Mouse (Mus musculus) 3134 (cell line): Measurements from ENCODE around the gene Rpp25l.

Experiments
- DNase-seq: peaks from one replicate; pipeline ENCODE4 v3.0.0-alpha.2; 2011; ENCODE audit warnings: low spot score; ENCODE audit not compliant: insufficient read length; ENCODE audit errors: extremely low read depth

Rpp25l gene

DNA sequence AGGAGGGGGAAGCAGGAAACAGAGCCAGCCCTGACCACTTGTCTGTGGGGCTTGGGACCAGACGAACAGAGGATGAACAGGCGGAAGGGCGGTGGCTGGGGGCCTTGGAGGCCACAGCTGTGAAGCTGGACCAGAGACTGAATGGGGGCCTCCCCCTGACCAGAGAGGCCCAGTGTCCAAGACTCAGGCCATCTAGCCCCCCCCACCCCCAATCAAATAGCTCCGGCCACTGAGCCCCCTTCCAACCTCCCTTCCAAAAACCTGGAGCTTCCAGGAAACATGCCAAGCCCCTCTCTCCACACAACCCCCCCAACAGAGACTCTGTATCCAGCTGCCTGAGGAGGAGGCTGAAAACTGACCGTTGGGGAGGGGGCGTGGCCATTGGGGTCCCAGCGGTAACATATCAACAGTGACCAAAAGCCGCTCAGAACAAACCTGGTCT, 40.8 kb downstream of the Rpp25l start:
- DNase-seq: no peak

DNA sequence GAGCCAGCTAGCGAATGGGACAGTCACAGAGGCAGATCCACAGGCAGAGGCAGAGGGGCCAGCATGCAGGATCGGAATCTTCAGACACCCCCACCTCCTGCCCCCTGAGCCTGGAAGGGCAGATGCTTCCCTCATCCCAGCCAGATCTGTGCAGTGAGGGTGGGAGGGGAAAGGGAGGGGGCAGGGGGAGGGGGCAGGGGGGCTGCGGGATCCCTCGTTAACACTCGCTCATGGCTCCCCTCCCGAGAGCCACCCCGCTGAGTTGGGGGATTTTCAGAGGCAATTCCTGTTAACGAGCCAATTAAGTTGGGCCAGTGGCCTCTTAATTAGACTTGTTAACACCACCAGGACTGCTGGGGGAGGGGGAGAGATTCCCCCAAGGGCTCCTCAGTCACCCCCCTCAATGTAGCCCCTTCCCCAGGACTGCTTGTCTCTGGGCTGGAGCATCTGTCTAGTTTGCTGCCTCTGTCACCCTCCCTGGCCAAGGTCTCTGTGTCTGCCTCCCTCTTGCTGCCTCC, 41.3 kb downstream of the Rpp25l start:
- DNase-seq: no peak

DNA sequence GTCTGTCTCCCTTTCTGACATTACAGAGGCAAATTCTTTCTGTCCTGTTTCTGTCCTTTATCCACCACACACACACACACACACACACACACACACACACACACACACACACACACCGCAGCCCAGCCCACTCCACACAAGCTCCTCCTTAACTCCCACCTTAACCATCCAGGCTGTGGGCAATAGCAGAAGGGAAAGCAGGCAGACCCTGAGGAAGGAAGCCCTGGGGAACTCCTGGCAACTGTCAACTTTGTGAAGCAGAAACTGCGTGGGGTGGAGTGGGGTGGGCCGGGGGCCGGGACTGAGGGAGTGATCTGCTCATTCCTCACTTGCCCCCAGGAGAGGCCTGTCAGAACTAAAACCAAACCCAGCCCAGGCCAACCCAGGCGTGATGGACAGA, 41.8 kb downstream of the Rpp25l start:
- DNase-seq: no peak

DNA sequence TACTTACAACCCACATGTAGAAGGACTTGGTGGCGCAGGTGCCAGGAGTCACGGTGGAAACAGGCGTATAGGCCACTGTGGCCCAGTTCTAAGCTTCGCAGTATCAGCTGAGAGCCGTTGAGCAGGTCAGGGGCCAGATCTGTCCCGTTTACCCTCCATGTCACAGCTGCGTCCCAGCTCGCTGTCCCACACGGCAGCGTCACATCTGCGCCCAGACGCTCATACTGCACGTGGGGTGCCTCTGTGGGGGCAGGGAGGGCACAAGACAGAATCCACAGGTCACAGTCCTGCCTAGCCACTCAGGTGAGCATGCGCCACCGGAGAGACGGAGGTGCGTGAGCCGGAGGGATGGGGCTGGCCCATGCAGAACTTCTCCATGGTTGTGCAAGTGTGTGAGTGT, 42.5 kb downstream of the Rpp25l start:
- DNase-seq: no peak

GRCm38 (mm10) chr4:41666646-41667045, 46.7 kb downstream of the Rpp25l start:
- DNase-seq: no peak

DNA sequence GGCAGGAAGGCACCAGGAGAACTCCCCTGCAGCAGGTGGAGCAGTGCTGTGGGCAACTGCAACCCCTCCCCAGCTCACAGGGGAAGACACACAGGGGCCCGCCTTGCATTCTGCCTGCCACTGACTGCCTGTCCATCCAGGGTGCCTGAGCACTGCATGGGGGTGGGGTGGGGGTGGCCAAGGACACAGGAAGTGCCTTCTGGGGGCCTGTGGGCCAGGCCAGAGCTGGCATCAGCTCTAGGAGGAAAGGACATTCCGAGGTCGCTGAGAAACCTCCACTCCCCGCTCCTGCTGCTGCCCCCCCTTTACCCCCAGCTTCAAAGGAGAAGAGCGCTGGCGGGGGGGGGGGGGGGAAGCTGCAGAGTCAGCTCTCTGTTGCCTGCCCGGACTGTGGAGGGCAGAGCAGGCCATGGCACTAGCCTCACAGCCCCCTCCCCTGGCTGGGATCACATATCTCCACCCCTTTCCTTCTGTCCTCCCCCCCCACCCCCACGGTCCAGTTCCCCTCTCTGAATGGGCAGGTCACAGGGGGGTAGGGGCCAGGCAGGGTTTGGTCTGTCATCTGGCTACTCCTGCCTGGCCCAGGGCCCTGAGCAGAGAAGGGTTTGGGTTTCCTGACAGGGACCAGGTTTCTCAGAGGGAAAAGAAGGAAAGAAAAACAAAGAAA, 48.2 kb downstream of the Rpp25l start:
- no peak for DNase-seq

DNA sequence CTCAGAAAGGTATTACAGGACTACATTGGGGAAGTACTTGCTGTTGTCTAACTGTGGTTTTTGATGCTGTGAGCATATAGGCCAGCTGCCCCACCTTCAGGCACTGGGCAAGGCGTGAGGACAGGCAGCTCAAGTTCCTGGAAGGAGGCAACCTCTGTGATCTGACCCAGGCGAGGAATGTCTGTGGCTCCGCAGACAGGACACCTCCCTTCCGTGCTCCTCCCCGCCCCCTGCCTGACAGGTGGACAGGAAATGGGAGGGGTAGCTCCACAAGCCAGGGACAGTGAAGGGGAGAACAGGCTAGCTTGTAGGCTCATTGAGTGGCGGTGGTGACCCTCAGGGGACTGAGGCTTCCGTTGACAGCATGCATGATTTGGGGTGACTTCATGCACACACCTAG, 48.8 kb downstream of the Rpp25l start:
- no peak for DNase-seq

- no peak for DNase-seq
These were observed 49.7 kb downstream of the Rpp25l start for GRCm38 (mm10) chr4:41663614-41664013.

- no peak for DNase-seq
These were observed 50.6 kb downstream of the Rpp25l start for GRCm38 (mm10) chr4:41662723-41663122.
